Mouse (Mus musculus) liver, embryonic 14.5 days (tissue): ENCODE data around the gene Arap1. TPM values are rescaled to one million over a fixed set of nuclear protein-coding genes. Genes with fewer than 3 reads are reported as not detected.
A peak's percentile ranks its signal among the peaks of the same experiment; 100 is the strongest.

Experiments
- ATAC-seq: fragments of 200-750 bp; cut with Nextera tagmentation; 2 replicates; pipeline ENCODE4 v1.8.0; 2017; ENCODE audit warnings: moderate number of reproducible peaks, mild to moderate bottlenecking, moderate library complexity; ENCODE audit not compliant: insufficient read depth
- DNase-seq, 3 experiments: peaks; one replicate each; pipeline ENCODE4 v3.0.0-alpha.2; 2012 to 2013; ENCODE audit warnings: low read depth in 3 of 3, low spot score in 3 of 3
- H3K27ac ChIP-seq: fragments of 300-500 bp; sonication (generic); 2 replicates; pipeline ENCODE4 v1.5.1; 2014; ENCODE audit warnings: moderate library complexity, mild to moderate bottlenecking, control low read depth, inconsistent platforms
- H3K27me3 ChIP-seq: fragments of 300-500 bp; sonication (generic); 2 replicates; pipeline ENCODE4 v1.6.1; 2014; ENCODE audit warnings: mild to moderate bottlenecking, low read length, moderate library complexity; ENCODE audit not compliant: control insufficient read depth, insufficient read depth
- H3K36me3 ChIP-seq: fragments of 300-500 bp; sonication (generic); replicated peaks from 2 replicates; pipeline ENCODE4 v1.6.1; 2014; ENCODE audit warnings: low read depth; ENCODE audit not compliant: control insufficient read depth, insufficient read depth
- H3K4me1 ChIP-seq, 2 experiments: fragments of 200-500 bp in 1 of 2; fragments of 300-500 bp in 1 of 2; sonication (generic) in 1 of 2; replicated peaks; 2 replicates each; pipeline ENCODE4 v1.6.1; 2012 to 2014; ENCODE audit warnings: antibody characterized with exemption in 1 of 2, inconsistent platforms in 1 of 2, low read length in 1 of 2; ENCODE audit not compliant: control insufficient read depth in 2 of 2, insufficient read depth in 2 of 2
- H3K4me2 ChIP-seq: fragments of 300-500 bp; sonication (generic); 2 replicates; pipeline ENCODE4 v1.6.1; 2014; ENCODE audit warnings: low read depth, mild to moderate bottlenecking, control low read depth, moderate library complexity
- H3K4me3 ChIP-seq, 2 experiments: fragments of 200-500 bp in 1 of 2; fragments of 300-500 bp in 1 of 2; sonication (generic) in 1 of 2; 2 replicates each; pipeline ENCODE4 v1.5.1; 2012 to 2014; ENCODE audit warnings: low read depth in 2 of 2, low read length in 2 of 2, mild to moderate bottlenecking in 2 of 2, control low read depth in 1 of 2, inconsistent platforms in 1 of 2, moderate library complexity in 1 of 2; ENCODE audit not compliant: insufficient read depth in 1 of 2
- H3K9ac ChIP-seq: fragments of 300-500 bp; sonication (generic); replicated peaks from 2 replicates; pipeline ENCODE4 v1.6.1; 2014; ENCODE audit warnings: mild to moderate bottlenecking, control low read depth, moderate library complexity
- H3K9me3 ChIP-seq: fragments of 300-500 bp; sonication (generic); 2 replicates; pipeline ENCODE4 v1.6.1; 2016; ENCODE audit warnings: low read length, mixed read lengths; ENCODE audit not compliant: control insufficient read depth
- CTCF ChIP-seq: IDR thresholded peaks from 2 replicates; pipeline ENCODE4 v1.5.1; 2016; ENCODE audit warnings: antibody characterized with exemption, low read depth, control low read depth
- EP300 ChIP-seq: IDR thresholded peaks from 2 replicates; pipeline ENCODE4 v1.6.1; 2016; ENCODE audit warnings: antibody characterized with exemption, low read depth
- WGBS: fragments of 180-500 bp; shearing (Covaris S2); extraction: QIAGEN DNeasy Blood & Tissue Kit; methylation state at CpG from one replicate; pipeline ENCODE4 v1.1.7; 2014; ENCODE audit not compliant: insufficient replicate concordance; 5-methylcytosine and 5-hydroxymethylcytosine counted together
- polyA plus RNA-seq, 2 experiments: library from polyadenylated mRNA; depleted of rRNA in 1 of 2; stranded (reverse) in 1 of 2; unstranded in 1 of 2; fragments of >200 nt; fragmentation: Nextera tagmentation in 1 of 2; extraction: Ambion mirVana in 1 of 2; gene quantifications; 2 replicates each; pipeline versions ENCODE4 v1.2.1 to v1.2.3; 2012 to 2014

The Arap1 gene
- polyA plus RNA-seq (2012; rRNA removed) (13.3 and 13.7 TPM in 2 replicates), polyA plus RNA-seq (2014; fragmentation: Nextera tagmentation; extraction: Ambion mirVana) (12.9 and 13.9 TPM in 2 replicates)

DNA sequence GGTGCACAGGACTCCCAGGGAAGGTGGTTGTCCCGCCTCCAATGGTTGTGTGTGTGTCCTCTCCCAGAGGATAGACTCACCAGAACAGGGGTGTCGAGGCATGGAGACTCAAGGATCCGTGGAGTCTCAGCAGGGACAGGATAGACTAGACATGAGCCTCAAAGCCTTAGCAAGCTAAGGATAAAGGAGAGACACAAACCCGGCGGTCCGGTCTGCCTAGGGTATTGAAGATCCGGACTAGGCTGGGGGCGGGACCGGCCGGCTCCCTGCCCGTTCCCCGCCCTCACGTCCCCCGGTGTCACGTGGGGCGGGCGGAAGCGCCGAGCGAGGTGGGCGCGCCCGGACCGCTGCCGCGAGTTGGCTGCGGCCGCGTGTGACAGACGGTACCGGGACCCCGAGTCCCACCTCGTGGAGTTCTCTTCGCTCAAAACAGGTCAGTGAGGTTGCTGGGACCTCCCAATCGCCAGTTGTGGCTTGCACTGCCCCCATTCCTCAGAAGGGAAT is at the start of gene Arap1:
TSS of gene Arap1 (plus strand) at position 301 of the 504 bp plus-strand sequence.
- Histone ChIP-seq H3K27ac (no peak within 1 kb of the TSS), H3K4me3 (peak within 1 kb of the TSS; percentile 65 to 70), H3K27me3 (no peaks in the 10 kb centered on the region), H3K36me3 (peaks cover 4% of the 10 kb centered on the region; the same call in 1 of the 2 replicates), H3K9ac (peak within 1 kb of the TSS; percentile 58), H3K9me3 (no peaks in the 10 kb centered on the region), H3K4me1 (peaks cover 0 to 15% of the 10 kb centered on the region in 2 experiments; a peak in 3 of 4 replicates), H3K4me2 (peak within 1 kb of the TSS; percentile 90)
- DNase-seq (peak; percentile 40 to 46 (median 45)), ATAC-seq (peak; percentile 73)
- WGBS: under 1% methylated on average over 28 of the region's 35 CpGs
- TF ChIP-seq CTCF (no peak), EP300 (no peak)

DNA sequence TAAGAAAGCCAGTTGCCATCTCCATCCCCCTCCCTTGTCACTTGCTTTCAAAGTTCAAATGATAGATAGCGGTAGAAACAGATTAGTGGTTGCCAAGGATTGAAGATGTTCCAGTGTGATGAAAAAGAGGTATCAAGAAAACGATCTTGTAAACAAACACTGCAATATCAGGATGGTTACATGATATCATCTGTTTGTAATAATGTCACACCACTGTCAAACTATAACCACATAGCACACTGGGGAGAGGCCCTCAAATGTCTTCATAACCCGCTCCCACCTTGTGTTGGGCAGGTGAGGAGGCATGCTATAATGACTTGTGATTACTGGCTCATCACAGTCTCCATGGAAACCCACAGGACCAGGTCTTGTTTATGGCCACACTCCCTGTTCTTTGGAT is 49.5 kb upstream of the Arap1 start:
- H3K27ac ChIP-seq: no peak overlapping the region
- DNase-seq: no peak
- no peak overlapping the region for H3K9ac ChIP-seq
- H3K36me3 ChIP-seq: no peaks in the 10 kb centered on the region
- no peak overlapping the region for H3K4me2 ChIP-seq
- no peak overlapping the region for H3K4me3 ChIP-seq
- peaks cover 0 to 6% of the 10 kb centered on the region in 2 experiments; a peak in 1 of 4 replicates for H3K4me1 ChIP-seq
- WGBS: 67% methylated on average over 3 of the region's 3 CpGs
- ATAC-seq: no peak
- TF ChIP-seq EP300: no peak
- H3K27me3 ChIP-seq: peaks cover 9% of the 10 kb centered on the region
- no peaks in the 10 kb centered on the region for H3K9me3 ChIP-seq

DNA sequence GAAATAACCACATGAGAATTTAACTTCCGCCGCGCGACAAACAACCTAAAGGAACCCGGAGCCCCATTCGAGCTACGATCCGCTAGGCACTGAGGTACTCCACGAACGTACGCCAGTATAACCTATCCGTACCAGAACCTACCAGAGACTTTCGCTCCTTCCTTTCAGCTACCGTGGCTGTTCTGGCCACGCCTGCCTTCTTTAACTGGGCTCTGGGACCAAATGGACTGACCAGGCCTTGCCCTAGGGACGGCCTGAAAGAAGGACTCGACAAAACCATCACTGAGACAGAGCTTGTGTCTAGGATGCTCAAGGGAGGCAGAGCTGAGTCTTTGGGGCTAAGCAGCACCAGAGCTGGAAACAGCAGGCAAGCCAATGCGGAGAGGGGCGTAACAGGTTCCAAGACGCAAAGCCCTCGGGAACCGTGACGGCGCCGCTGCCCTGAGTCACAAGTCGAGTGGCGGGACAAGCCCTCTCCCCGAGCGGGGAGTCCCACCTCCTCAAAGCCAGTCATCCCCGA is 46.4 kb upstream of the Arap1 start:
- H3K27ac ChIP-seq: no peak overlapping the region
- DNase-seq (no peak), ATAC-seq (peak; percentile 21)
- H3K4me2 ChIP-seq: peak overlapping the region; percentile 79
- TF ChIP-seq CTCF (no peak), EP300 (no peak)
- WGBS: under 1% methylated on average over 30 of the region's 30 CpGs
- H3K36me3 ChIP-seq: no peaks in the 10 kb centered on the region
- peaks cover 0 to 9% of the 10 kb centered on the region in 2 experiments; a peak in 1 of 4 replicates for H3K4me1 ChIP-seq
- H3K27me3 ChIP-seq: peaks cover 9% of the 10 kb centered on the region
- H3K9ac ChIP-seq: peak overlapping the region; percentile 52
- peak overlapping the region; percentile 45 to 63 for H3K4me3 ChIP-seq
- H3K9me3 ChIP-seq: no peaks in the 10 kb centered on the region

DNA sequence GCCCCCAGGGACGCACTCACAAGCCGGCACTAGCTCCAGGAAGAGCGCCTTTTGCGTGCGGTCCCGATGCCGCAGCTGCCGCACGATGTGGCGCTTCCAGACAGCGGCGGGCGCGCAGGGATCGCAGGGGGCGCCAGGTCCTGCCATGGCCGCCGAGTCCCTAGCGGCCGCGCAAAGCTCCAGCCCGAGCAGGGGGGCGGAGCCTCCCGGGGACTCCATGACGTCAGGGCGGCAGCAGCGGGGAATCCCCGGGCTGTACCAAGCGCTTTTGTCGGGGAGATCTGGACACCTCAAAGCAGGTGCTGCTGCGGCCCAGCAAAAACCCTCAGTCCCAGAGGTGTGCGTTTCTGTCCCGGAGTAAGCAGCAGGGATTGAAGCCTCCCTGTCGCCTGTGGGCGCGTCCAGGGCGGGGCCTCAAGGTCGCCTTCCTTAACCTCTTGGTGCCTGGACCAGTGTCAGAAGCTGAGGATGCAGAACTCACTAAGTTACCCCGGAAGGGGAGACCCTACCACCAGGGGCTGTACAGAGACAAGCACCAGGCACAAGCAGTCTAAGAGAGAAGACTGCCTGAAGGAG is 45.9 kb upstream of the Arap1 start, which contains the start of gene Atg16l2:
TSS of gene Atg16l2 (minus strand) at position 371 of the 576 bp plus-strand sequence.
- Histone ChIP-seq H3K9ac (peak within 1 kb of the TSS; percentile 52), H3K4me2 (peak within 1 kb of the TSS; percentile 79), H3K27ac (no peak within 1 kb of the TSS), H3K9me3 (no peaks in the 10 kb centered on the region), H3K4me3 (peak within 1 kb of the TSS; percentile 45 to 63), H3K27me3 (peaks cover 9% of the 10 kb centered on the region), H3K36me3 (no peaks in the 10 kb centered on the region), H3K4me1 (peaks cover 0 to 9% of the 10 kb centered on the region in 2 experiments; a peak in 2 of 4 replicates)
- TF ChIP-seq EP300 (no peak), CTCF (peak; percentile 34)
- WGBS: under 1% methylated on average over 39 of the region's 39 CpGs
- ATAC-seq: peak; percentile 84
- DNase-seq: peak; percentile 66 to 85 (median 73)

DNA sequence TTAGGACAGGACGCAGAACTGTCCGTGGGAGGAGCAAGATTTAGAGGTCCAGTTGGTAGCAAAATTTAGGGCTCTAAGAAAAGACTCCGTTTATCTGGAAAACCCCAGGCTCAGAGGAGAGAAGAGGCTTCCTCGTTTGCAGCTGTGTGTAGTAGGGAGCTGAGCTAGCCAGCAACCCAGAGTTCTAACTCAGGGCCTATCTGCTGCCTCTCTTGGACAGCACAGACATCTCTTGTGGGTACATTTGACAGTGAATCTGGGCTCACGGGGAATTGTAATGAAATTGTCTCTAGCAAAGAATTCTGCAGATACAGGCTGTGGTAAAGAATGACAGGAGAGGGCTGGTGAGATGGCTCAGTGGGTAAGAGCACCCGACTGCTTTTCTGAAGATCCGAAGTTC is 45.2 kb upstream of the Arap1 start:
- Histone ChIP-seq H3K27ac (no peak overlapping the region), H3K27me3 (peaks cover 9% of the 10 kb centered on the region), H3K4me3 (no peak overlapping the region), H3K4me1 (peaks cover 0 to 9% of the 10 kb centered on the region in 2 experiments; a peak in 2 of 4 replicates), H3K4me2 (peak overlapping the region; percentile 79), H3K36me3 (no peaks in the 10 kb centered on the region), H3K9me3 (no peaks in the 10 kb centered on the region), H3K9ac (no peak overlapping the region)
- no peak for TF ChIP-seq CTCF
- no peak for TF ChIP-seq EP300
- WGBS: 40% methylated on average over 7 of the region's 7 CpGs
- no peak for ATAC-seq
- no peak for DNase-seq
